Mouse (Mus musculus) bone marrow macrophage, adult 2 months (primary cell): Measurements from ENCODE around the gene Gm5105.

ENCODE experiments used
- CTCF ChIP-seq: IDR thresholded peaks from 2 replicates; pipeline ENCODE4 v1.5.1; 2012; ENCODE audit warnings: low read depth, mild to moderate bottlenecking, low read length, moderate library complexity
- POLR2A ChIP-seq: IDR thresholded peaks from 2 replicates; pipeline ENCODE4 v1.6.1; 2012; ENCODE audit warnings: mild to moderate bottlenecking, low read depth, low read length, borderline replicate concordance

GRCm38 (mm10) chr3:138056976-138057375 lies 10.2 kb downstream of the Gm5105 start:
- TF ChIP-seq CTCF: no peak
- no peak for TF ChIP-seq POLR2A
